Mouse (Mus musculus) G1E-ER4 (cell line): Measurements from ENCODE around the gene Ltbr. TPM values are rescaled to one million over a fixed set of nuclear protein-coding genes. Genes with fewer than 3 reads are reported as not detected.

ENCODE experiments used
- GATA1 ChIP-seq: IDR thresholded peaks from one replicate; pipeline ENCODE4 v1.8.0; 2012; ENCODE audit warnings: low read length, inconsistent platforms
- polyA plus RNA-seq: library from polyadenylated mRNA; stranded (reverse); fragments of >175 nt; gene quantifications from 2 replicates; pipeline ENCODE4 v1.2.3, GENCODE M21; 2012

Gene Ltbr
- polyA plus RNA-seq, result not detected in 2 replicates

DNA sequence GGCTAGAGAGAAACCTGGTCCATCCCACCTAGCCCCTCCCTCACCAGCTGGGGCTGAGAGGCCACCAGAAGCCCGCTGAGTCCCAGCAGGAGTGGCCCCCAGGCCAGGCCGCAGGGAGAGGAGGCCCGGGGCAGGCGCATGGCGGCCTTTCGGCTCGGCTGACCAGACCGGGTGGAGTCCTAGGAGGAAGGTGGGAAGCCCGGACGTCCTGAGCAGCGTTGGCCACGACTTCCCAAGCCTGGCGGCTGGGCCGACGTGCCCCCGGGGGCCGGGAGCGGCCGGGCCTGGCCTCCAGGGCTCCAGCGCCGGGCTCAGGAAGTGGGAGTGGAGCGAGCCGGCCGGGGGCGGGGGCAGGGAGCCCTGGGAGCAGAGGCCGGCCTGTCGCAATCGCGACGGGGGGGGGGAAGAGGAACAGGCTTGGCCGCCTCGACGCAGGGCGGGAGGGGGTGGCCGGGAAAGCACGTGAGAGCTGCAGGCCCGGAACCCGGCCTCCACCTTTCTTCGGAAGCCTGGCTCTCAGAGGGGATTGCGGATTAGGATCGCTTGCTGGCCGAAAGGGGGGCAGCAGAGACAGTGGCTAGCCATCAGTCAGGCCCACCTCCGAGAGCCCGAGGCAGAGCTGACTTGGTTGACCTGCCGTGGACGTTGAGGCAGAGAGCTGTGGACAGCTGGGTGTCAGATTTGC lies at the start of gene Ltbr:
Gene Ltbr (minus strand): TSS at position 340 of the 685 bp plus-strand sequence.
- TF ChIP-seq GATA1, result no peak

DNA sequence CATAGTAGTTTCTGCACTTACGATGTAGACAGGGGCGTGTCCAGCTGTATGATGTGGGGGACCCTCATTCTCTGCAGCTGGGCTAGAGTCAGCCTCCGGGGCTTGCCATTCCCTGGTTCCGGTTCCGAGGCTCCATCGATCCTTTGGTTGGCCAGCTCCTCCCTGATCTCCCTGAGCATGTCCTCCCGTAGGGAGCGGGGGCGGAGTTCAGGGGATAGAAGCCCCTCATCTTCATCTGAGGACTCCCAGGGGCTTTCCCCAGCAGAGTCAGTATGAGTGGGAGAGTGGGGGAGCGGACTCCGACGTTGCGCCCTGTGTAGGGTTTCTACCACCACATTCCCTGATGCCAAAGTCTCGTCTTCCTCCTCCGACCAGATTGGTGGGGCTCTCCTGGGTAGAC lies 49.3 kb upstream of the Ltbr start:
- no peak for TF ChIP-seq GATA1

DNA sequence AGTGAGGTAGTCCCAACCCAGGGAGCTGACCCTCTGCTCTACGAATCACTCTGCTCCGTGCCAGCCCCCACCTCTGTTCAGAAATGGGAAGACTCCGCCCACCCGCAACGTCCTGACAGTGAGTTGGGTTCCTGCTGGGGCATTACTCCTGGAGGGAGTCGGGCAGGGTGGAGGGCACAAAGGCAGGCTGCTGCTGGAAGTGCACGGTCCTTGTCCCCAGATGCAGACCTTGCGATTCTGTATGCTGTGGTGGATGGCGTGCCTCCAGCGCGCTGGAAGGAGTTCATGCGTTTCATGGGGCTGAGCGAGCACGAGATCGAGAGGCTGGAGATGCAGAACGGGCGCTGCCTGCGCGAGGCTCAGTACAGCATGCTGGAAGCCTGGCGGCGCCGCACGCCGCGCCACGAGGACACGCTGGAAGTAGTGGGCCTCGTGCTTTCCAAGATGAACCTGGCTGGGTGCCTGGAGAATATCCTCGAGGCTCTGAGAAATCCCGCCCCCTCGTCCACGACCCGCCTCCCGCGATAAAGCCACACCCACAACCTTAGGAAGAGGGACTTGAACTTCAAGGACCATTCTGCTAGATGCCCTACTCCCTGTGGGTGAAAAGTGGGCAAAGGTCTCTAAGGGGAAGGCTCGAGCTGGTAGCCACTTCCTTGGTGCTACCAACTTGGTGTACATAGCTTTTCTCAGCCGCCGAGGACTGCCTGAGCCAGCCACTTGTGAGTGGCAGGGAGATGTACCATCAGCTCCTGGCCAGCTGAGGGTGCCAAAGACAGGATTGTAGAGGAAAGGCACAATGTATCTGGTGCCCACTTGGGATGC lies 48.0 kb upstream of the Ltbr start:
- TF ChIP-seq GATA1, result no peak

DNA sequence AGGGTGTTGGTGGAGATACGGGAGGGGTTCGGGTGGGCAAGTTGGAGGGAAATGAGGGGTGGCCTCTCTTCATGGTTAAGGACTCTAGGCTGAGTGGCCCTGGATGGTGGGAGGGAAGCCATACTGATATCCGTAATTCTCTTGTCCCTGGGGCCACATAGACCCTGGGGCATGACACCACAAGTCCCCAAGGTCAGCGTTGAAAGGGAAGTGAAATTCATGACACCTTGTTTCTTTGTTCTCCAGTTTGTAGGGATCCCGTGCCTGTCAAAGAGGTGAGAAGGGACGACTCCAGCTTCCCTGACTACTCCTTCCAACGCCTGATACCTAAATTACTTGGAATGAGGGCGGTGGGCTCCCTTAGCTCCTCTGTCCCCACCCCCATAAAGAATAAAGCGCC lies 47.2 kb upstream of the Ltbr start:
- no peak for TF ChIP-seq GATA1

DNA sequence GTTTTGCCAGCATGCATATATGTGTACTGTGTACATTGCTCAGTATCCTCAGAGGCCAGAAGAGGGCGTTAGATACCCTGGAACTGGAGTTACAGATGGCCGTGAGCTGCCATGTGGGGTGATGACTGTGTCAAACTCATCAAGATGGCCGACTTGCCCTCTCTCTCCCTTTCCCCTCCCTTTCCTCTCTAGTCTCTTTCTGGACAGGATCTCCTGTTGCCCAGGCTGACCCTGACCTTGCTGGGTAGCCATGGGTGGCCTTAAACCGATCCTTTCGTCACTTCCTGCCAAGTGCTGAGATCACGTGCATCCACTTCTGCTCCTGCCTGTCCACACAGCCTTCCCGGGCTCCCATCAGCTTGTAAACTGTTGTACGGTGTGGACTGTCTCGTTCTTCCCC lies 46.3 kb upstream of the Ltbr start:
- no peak for TF ChIP-seq GATA1

DNA sequence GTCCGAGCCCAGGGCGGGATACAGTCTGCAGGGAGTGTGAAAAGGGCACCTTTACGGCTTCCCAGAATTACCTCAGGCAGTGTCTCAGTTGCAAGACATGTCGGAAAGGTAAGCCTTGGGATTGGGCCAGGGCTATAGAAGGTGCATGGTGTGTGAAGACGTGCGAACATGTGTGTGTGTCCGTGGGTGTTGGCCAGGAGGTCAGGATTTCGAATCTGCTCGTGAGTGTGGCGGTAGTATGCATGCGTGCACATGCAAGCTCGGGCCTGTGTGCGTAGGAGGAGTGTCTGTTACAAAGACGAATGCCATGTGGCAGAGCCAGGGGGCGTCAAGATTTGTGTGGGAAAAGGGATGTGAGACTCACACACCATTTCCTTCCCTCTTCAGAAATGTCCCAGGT lies 43.6 kb upstream of the Ltbr start:
- TF ChIP-seq GATA1, result no peak

DNA sequence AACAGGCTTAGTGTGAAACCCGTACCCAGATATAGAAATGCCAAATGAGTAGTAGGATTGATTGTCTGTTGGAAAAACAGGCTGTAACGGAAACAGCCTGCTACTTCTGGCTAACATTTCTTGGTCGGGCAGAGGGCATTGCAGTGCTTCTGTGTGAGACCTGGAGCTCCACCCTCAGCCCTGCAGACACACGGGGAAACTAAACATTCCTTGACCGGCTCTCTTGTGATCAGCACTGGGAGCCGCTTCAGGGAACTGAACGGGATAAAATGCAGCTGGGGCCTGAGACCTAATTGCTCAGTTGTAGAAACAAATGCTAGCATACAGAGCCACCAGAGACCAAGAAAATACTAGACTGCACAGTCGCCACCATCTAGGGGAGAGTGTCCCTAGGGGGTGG lies 42.6 kb upstream of the Ltbr start:
- no peak for TF ChIP-seq GATA1

DNA sequence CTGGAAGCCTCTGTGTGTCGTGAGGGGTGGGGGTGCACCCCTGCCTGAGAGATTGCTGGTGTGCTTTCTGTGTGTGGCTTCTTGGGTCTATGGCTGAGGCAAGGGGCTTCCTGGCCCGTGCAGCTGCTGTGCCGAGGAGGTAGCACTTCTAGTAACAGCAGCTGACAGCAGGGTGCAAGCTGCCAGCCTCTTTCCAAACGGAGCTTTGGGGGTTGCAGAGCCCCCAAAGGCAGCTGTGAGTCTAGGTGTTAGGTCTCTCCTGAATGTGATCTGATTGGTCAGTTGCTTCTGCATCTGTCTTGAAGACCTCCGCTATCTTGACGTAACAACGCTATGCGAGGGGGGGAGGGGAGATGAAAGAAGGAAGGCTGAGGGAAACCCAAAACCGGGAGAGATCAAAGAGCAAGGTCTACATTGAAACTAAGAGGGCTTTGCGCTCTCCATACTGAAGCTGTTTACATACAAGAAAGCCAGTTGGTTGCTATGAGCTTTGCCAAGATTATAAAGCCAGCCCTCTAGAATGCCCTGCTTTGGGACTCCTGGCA lies 41.6 kb upstream of the Ltbr start:
- no peak for TF ChIP-seq GATA1

DNA sequence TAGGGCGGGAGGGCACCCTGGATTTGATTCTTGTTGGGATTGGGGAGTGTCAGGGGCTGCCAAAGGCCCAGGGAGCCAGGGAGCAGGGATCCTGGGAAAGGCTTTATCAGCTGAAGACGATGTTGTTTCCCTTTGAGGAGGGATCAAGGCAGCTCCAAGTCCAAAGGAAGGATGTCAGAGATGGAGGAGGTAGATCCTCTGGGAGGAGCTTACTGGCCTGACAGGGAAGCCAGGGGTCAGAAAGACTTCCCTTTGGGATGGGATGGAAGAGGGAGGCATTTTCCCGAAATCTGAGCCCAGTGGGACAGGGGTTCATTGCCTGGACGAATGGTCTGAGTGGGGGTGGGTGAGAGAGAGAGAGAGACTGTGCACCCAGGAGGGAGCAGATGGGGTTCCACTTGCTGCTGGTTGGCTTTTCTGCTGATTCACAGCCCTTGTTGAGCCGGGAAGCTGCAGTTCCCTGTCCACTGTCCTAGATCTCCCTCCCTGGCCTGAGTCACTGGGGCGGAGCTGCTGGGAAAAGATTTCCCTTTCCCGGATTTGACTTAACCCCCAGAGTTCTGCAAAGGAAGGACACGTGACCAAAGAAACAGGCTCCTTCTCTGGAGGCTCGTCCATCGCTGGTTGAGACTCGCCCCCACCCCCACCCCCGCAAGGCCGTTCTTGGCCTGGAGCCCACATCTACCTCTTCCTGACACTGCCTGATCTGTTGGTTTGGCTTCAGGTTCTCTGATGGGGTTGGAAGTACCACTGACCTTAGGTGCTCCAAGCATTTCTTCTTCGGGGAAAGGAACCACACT lies 40.9 kb upstream of the Ltbr start:
- TF ChIP-seq GATA1, result no peak

DNA sequence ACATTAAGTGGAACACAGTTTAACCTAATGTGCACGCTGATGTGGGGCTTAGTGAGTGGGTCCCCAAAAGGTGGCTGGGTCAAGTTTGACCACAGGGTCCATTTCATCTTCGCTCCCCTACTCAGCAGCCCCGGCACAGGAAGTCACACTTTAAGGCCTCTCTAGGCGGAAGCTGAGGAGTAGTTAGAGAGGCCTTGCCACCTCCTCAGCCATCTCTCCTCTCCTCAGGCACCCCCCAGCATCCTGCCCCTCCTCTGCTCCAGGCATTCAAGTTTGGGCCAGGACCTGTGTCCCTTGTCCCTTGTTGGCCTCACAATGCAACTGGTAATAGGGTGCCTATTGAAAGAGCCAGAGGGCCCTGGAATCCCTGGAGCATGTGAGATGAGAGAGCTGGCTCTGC lies 40.0 kb upstream of the Ltbr start:
- TF ChIP-seq GATA1, result no peak

DNA sequence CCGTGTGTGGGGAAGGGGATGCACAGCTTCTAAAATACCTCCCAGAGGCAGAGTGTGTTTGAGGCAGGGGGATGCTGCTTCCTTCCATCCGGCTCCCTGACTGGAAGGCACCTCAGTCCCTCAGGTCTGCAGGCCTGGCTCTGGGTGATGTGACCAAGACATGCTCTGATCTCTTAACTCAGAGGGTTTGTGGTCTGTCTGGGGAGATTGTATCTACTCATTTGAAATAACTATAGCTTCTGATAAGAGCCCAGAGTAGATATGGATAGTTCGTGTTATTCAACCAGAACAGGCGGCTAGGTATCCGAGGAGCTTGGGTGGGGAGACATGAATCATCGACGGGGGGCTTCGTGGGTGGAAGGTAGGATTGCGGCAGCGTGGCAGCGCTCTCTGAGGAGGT lies 39.5 kb upstream of the Ltbr start:
- no peak for TF ChIP-seq GATA1

DNA sequence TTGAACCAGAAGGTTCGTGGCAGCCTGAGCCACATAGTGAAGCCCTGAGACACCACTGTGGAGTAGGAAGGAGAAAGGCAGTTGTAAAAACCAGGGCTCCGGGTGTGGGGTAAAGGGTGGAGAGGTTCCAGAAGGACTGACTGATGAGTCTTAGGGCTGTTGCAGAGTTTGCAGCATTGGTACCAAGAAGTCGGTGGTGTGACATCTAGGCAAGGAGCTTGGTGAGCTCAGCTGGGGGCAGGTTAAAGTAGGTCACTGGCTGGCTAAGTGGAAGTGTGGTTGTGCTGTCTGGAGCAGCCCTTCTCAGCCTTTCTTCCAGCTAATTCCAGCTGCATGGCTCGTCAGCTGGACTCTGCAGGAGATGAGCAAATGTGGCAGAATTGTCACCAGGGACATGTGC lies 39.1 kb upstream of the Ltbr start:
- TF ChIP-seq GATA1, result no peak

DNA sequence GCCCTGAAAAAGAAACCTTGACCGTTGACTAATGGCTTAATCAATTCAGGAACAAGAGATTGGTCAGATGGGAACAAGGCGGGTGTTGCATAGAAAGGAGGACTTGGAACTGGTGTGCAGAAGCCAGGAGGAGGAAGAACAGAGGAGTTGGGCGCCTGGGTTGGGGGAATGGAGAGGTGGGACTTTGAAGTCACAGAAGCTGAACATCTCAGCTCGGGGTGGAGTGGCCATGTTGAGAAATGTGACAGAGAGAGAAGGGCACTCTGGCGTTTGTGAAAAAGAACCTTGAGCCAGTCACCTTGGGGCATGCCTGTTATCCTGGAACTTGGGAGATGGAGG lies 38.3 kb upstream of the Ltbr start:
- TF ChIP-seq GATA1, result no peak

DNA sequence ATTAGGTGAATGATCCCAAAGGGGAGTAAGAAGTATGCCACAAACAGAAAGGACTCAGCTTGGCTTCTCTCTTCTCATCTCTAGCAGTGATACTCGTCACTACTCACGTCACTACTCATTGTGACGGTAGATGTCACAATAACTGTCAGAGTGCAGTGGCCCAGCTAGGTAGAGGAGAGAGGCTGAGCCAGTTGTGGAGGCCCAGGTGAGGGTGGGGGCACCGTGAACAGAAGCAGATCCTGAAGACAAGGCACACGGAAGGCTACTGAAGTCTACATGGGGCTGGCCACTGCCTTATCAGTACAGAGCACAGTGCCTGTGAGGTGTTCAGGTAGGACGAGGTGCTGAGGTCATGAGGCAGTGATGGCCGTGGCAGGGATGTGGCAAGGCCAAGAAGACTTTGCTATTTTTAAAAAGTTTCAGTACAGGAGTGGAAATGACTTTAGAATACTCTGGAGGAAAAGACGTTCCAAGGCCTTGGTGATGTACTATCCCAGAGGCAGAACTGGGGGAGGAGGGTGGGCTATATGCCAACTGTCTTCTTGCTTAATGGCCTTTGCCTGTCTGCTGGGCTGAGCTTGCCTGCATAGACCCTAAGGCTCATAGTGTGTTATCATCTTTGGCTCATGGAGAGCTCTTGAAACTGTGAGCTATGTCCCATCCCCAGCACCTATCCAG lies 37.8 kb upstream of the Ltbr start:
- TF ChIP-seq GATA1, result no peak

DNA sequence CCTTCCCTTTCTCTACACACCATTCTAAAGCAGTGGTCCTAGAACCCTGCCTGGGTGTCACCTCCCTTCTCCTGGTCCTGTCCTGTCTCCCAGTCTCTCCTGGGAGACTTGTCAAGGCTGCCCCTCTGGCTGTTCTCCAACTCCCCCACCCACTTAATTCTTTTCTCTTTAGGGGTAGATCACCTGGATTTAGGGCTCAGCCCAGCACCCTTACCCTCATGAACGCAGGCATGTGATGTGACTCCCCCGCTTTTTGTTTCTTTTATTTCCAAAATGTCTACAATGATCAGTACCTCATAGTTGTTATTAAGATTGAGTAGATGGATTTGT lies 37.3 kb upstream of the Ltbr start:
- TF ChIP-seq GATA1, result no peak
